Mouse (Mus musculus): Measurements from ENCODE around the gene Fgf22. TPM values are rescaled to one million over a fixed set of nuclear protein-coding genes. Genes with fewer than 3 reads are reported as not detected.

The Fgf22 gene
- polyA plus RNA-seq, 2 experiments from 2014 or later, result not detected

DNA sequence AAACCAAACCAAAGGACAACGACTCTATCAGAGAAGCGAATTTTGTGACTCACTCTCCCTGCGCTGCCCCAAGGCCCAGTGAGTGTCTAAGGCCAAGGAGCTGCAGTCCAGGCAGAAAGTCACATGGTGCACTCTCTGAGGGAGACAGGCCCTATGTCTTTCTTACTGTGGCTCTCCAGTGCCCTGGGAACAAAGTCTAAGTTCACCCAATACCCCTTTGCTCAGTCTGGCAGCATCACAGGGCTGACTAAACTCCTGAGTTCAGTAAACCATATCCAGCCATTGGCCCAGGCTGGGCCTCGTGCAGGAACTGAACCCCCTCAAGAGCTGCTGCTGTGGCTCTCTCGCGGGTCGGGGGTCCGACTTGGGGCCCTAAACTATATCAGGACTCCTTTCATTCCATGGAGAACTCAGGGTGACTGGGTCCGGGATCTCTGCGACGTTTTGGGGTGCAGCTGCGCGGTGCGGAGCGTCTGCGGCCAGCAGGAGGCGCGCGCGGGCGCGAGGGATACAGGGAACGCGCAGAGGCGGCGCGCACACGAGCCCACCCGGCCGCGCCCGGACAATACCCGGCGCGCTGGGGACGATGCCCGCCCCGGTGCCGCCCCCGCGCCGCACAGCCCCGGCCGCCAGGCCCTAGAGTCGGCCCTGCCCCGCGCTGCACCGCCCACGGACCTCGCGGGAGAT lies 38.3 kb downstream of the Fgf22 start, which contains the start of gene Palm:
Gene Palm, plus strand, starts transcription at position 522 of the 687 bp plus-strand sequence.
- ATAC-seq, result peak; percentile 46

DNA sequence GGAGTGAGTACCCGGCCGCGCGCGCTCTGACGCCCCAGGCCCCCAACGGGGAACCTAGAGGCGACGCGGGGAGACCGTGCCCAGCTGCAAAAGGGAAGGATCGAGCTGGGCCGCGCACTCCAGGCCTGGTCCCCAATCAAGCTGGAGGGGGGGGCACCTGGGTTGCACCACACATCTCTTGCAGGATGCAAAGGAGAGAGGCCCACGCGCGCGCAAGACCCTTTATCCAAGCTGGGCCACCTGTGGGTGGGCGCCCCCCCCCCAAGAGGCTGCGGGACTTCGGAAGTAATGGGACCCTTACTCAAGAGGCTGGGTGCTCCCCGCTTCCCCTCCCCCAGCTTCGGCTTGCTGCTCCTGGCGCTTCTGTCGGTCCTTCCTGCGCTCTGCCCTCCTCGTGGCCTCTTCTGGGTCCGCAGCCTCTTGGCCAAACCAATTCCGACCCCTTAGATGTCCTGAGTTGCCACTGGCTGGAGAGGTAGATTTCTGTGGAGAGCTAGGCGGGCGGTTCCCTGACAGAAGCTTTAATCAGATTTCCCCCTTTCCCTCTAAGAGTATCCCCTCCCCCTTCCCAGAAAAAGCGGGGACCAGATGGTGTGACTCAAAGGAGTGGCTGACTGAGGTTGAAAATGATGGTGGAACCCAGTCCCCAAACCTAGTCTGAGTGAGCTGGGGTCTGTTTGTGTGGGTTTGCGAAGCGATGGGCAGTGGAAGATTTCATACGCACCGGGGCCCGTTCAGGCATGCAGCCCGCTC lies 39.0 kb downstream of the Fgf22 start:
- peak; percentile 32 for ATAC-seq

DNA sequence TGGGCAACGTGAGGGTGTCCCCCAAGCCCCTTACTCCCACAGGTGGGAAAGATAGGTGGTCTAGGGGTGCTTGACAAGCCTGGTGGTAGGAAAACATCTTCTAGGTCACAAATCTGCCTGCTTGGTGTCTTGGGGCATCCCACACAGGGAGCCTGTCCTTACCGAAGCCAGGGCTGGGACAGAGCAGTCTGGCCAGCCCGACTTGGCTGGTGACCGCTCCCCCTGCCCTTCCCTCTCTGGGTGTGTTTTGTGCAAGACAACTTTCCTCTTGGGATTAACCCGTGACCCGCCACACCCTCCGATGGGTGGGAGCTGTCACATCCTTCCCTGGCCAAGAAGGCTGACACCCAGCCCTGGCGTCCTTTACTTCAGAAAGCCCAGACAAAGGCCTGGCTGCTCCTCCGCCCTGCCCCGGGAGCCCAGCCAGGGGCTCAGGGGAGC lies 39.6 kb downstream of the Fgf22 start:
- ATAC-seq, result no peak

DNA sequence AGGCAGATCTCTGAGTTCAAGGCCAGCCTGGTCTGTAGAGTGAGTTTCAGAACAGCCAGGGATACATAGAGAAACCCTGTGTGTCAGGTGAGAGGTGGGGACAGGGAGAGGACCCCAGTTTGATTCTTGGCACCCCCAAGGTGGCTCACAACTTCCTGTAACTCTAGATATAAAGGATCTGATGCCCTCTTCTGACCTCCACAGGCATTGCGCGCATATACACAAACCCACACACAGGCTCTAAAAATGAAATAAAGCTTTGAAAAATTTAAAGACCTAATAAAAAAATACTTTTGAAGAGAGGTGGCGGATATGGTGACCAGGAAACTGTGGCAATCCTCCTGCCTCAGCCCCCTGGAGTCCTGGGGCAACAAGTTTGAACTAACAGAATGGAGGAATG lies 41.0 kb downstream of the Fgf22 start:
- no peak for ATAC-seq

DNA sequence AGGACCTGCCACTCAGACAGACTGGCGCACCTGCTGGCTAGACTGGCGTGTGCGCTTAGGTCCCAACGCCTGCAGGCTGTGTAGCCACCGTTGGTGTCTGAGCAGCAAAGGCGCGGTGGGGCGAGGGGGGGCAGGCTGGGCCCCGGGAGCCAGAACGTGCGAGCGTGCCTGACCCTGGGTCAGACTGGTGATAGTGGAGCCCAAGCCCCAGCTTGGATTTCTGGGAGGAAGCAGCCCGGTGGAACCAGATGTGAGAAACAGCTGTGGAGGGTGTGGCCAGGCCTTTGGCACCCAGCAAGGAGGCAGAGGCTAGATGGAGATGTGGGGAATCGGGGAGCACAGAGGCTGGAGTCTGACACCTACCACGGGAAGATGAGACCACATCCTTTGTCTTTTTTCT lies 42.5 kb downstream of the Fgf22 start:
- ATAC-seq, result no peak

DNA sequence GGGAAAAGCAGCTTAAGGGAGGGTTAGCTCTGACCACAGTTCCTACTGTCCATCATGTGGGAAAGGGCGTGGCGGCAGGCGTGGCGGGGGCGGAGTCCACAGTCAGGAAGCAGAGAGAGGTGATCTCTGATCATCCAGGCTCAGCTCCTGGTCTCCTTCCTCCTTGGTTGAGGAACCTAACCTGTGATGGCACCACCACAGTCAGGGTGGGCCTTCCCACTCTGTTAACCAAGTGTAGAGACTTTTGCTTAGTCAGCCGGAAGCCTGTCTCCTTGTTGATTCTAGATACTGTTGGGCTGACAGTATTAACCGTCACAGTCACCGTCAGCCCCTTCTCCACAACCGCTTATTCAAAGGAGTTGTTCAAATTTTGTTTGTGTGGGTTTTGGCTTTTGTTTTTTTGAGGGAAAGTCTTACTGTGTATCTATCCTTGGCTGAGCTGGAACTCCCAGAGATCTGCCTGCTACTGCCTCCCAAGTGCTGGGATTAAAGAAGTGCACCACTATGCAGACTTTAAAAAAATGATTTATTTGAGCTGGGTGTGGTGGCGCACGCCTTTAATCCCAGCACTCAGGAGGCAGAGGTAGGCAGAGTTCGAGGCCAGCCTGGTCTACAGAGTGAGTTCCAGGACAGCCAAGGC lies 43.5 kb downstream of the Fgf22 start:
- no peak for ATAC-seq

DNA sequence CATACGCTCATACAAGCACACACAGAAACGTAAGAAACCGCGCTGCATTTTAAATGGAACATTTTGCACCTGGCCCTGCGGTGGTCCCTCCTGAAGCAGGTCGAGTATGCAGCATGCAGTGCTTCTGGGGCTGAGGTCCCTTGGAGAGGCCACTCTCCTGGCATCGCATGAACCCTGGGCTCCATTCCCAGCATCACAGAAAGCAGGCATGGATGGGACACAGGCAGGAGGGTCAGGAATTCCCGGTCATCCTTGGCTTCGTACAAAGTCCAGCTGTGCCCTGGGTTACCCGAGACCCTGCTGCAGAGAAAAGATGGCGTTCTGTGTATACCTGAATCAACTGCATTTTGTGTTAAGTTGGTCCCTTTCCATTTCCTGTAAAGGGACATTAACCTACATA lies 45.6 kb downstream of the Fgf22 start:
- ATAC-seq, result no peak

DNA sequence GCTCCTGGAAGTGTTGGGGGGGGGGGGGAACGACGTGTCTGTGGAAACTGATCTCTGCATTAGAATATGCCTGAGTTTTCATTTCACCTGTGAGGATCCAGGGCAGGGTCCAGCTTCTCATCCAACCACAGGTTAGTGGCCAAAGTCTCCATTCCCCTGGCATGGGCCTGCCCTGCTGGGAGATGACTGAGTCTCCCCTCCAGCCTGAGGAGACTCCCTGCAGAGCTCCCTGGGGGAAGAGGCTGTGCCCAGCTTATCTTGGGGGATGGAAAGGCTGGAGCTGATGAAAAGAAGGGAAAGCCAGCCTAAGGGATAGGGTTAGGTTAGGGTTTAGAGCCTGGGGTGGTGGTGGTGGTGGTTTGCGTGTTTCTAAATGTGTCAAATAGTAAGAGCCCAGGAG lies 47.0 kb downstream of the Fgf22 start:
- ATAC-seq, result no peak

DNA sequence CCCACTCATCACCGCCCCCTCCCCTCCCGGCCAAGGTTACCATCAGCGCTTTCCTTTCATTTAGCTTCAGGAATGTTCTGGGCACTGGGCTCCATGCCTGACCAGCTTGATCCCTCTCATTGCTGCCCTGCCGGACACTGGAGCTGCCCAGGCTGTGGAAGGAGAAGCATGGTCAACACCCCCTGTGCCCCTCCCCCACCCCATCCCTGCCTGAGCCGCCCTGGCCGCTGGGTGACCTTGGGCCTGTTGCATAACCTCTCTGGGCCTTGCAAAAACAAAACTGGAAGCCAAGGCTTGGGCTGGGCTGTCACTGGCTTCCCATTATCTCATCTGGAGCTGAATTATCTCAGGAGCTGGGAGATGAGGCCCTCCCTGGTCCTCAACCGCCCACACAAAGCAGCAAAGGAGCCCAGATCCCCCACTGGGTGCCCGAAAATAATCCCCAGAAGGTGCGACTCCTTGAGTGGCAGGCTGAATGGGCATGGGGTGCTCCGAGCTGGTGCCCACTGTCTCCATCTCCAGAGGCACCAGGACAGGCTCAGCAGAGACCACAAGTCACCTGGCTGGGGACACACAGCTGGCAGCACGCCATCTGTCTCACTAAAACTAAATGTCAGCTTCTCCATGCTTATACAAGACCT lies 47.6 kb downstream of the Fgf22 start:
- no peak for ATAC-seq

DNA sequence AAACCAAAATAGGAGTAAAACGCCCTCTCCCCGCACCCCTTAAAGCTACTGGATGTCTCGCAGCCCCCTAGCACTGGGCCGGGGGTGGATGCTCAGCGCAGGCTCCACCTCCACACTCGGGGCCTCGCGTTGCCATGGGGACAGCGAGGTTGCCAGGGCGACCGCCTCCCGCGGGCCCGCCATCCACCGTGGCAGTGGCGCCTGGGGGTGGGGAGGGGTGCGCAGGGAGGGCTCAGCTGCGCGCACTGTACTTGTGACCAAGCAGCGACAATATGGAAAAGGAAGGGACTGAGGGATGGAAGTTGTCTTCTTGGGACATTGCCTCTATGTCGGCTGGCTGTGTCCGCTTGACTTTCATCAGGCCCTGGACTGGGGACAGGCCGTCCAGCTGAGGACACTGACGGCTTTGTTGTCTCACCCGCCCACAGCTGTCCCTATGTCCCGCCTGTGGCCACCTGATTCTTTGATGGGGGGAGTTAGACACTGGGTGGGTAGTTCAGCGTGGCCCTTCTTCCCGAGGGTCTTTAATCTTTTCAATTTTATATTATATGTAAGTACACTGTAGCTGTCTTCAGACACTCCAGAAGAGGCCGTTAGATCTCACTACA lies 48.9 kb downstream of the Fgf22 start:
- no peak for ATAC-seq

DNA sequence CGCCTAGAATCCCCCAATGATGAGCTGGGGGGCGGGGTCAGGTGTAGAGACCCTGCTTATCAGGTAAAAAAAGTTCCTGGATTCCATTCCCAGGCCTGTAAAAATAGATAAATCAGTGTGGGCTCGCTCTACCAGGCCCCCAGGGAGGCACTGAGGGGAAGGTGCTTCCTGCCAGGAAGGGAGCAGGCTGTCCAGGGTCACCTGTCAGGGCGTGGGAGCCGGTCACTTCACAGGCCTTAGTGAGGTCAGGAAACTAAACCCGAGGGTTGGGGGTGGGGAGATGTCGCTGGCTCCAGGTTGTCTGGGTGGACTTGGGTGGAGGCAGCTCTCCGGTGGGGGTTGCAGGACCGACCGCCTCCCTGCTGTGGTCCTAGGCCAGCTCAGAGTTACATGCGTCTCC lies 50.8 kb downstream of the Fgf22 start:
- no peak for ATAC-seq

DNA sequence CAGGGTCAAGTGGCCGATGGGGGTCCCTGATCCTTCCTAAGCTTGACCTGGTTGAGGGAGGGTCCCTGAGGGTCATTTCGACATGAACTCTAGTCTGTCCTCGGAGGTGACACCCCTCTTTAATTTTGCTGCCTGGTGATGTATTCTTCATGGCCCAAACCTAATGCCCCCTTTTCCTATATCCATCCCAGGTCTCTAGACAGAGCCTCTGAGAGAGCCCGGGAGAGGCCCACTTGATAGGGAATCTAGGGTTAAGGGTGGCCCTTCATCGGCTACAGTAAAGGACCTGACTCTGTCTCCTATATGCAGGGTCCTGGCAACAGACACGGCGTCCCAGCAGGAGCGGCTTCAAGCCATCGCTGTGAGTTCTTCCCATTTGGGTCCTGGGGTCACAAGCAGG lies 51.5 kb downstream of the Fgf22 start:
- ATAC-seq, result no peak

DNA sequence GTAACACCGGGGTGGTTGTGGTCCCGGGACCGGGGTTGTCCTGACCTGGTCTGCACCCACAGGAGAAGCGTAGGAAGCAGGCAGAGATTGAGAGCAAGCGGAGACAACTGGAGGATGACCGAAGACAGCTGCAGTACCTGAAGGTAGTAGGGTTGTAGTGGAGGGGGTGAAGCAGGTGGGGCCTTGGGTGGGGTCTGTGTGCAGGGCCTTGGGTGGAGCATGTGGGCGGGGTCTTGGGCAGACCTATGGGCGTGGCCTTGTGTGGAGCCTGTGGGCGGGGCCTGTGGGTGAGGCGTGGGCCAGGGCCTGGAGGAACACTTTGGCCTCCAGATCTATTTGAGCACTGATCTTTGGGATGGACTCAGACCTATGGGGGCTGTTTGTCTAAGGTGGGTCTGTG lies 52.1 kb downstream of the Fgf22 start:
- no peak for ATAC-seq

DNA sequence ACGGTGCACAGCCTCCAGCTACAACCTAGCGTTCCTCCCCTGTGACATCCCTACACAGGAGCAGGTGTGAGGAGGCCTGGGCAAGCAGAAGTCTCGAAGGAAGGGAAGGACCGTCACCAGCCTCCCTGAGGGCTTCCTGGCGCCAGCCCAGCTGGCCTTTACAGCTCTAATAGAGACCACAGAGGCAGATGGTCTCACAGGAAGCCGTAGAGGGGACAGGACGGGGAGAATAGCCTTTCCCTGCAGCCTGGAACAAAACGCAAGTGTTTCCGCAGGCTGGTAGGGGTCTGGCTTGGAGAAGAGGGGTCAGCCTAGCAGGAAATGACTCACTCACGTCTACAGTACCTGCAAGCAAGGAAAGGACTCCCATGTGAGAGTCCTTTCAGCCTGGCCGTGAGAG lies 53.0 kb downstream of the Fgf22 start:
- ATAC-seq, result no peak

Other genes with a start within 250 kb of the Fgf22 start
- 1 to 10 TPM; 2.7 to 4.7 TPM for gene Plpp2, start 221.3 kb upstream of the Fgf22 start, polyA plus RNA-seq (2017; shearing (Covaris generic))
- 10 to 100 TPM; 12.0 to 15.0 TPM for gene Mier2, start 199.9 kb upstream of the Fgf22 start, polyA plus RNA-seq (2017; shearing (Covaris generic))
- not detected for gene Theg, start 167.7 kb upstream of the Fgf22 start, polyA plus RNA-seq (2017; shearing (Covaris generic))
- not detected for gene C2cd4c, start 141.1 kb upstream of the Fgf22 start, polyA plus RNA-seq (2017; shearing (Covaris generic))
- gene Shc2, start 117.2 kb upstream of the Fgf22 start, polyA plus RNA-seq (2017; shearing (Covaris generic)), result not detected
- not detected for gene Odf3l2, start 109.3 kb upstream of the Fgf22 start, polyA plus RNA-seq (2017; shearing (Covaris generic))
- gene Madcam1, start 90.5 kb upstream of the Fgf22 start, polyA plus RNA-seq (2017; shearing (Covaris generic)), result under 1 TPM in 1 of 2 experiments, not detected in 1; 0.60 TPM
- gene Tpgs1, start 85.7 kb upstream of the Fgf22 start, polyA plus RNA-seq (2017; shearing (Covaris generic)), result 10 to 100 TPM; 22.5 to 32.9 TPM
- 10 to 100 TPM; 17.4 to 27.5 TPM for gene Cdc34, start 72.9 kb upstream of the Fgf22 start, polyA plus RNA-seq (2017; shearing (Covaris generic))
- under 1 TPM; 0.52 to 0.62 TPM for gene Gzmm, start 66.1 kb upstream of the Fgf22 start, polyA plus RNA-seq (2017; shearing (Covaris generic))
- gene Bsg, start 50.6 kb upstream of the Fgf22 start, polyA plus RNA-seq (2017; shearing (Covaris generic)), result 100 to 1,000 TPM; 135 to 157 TPM
- not detected for gene Hcn2, start 38.4 kb upstream of the Fgf22 start, polyA plus RNA-seq (2017; shearing (Covaris generic))
- gene Polrmt, start 8.5 kb upstream of the Fgf22 start, polyA plus RNA-seq (2017; shearing (Covaris generic)), result 10 to 100 TPM; 13.6 to 21.4 TPM
- gene Rnf126, start 11.9 kb downstream of the Fgf22 start, polyA plus RNA-seq (2017; shearing (Covaris generic)), result 1 to 10 TPM; 3.9 to 4.4 TPM
- under 1 TPM in 1 of 2 experiments, not detected in 1; 0.86 TPM for gene Fstl3, start 22.2 kb downstream of the Fgf22 start, polyA plus RNA-seq (2017; shearing (Covaris generic))
- 1 to 10 TPM in 1 of 2 experiments, under 1 TPM in 1; 0.76 to 1.1 TPM for gene Prss57, start 35.9 kb downstream of the Fgf22 start, polyA plus RNA-seq (2017; shearing (Covaris generic))
- under 1 TPM; 0.55 to 0.95 TPM for gene Palm, start 38.5 kb downstream of the Fgf22 start, polyA plus RNA-seq (2017; shearing (Covaris generic))
- not detected for gene Misp, start 65.9 kb downstream of the Fgf22 start, polyA plus RNA-seq (2017; shearing (Covaris generic))
- gene Ptbp1, start 99.4 kb downstream of the Fgf22 start, polyA plus RNA-seq (2017; shearing (Covaris generic)), result 100 to 1,000 TPM in 1 of 2 experiments, 10 to 100 TPM in 1; 94.0 to 159 TPM
- not detected for gene Prtn3, start 119.4 kb downstream of the Fgf22 start, polyA plus RNA-seq (2017; shearing (Covaris generic))
- 1 to 10 TPM; 1.6 to 2.1 TPM for gene Plppr3, start 119.6 kb downstream of the Fgf22 start, polyA plus RNA-seq (2017; shearing (Covaris generic))
- gene Elane, start 131.2 kb downstream of the Fgf22 start, polyA plus RNA-seq (2017; shearing (Covaris generic)), result not detected
- not detected for gene Cfd, start 135.8 kb downstream of the Fgf22 start, polyA plus RNA-seq (2017; shearing (Covaris generic))
- gene Med16, start 153.8 kb downstream of the Fgf22 start, polyA plus RNA-seq (2017; shearing (Covaris generic)), result 10 to 100 TPM in 1 of 2 experiments, 1 to 10 TPM in 1; 6.7 to 10.5 TPM
- gene Gm26602, start 155.8 kb downstream of the Fgf22 start, polyA plus RNA-seq (2017; shearing (Covaris generic)), result not detected
- under 1 TPM in 1 of 2 experiments, not detected in 1; 0.22 TPM for gene Kiss1r, start 161.9 kb downstream of the Fgf22 start, polyA plus RNA-seq (2017; shearing (Covaris generic))
- gene R3hdm4, start 166.1 kb downstream of the Fgf22 start, polyA plus RNA-seq (2017; shearing (Covaris generic)), result 100 to 1,000 TPM in 1 of 2 experiments, 10 to 100 TPM in 1; 92.3 to 122 TPM
- gene Arid3a, start 172.0 kb downstream of the Fgf22 start, polyA plus RNA-seq (2017; shearing (Covaris generic)), result 1 to 10 TPM; 2.1 to 2.5 TPM
- gene Wdr18, start 205.1 kb downstream of the Fgf22 start, polyA plus RNA-seq (2017; shearing (Covaris generic)), result 10 to 100 TPM; 63.9 to 70.0 TPM
- gene Grin3b, start 215.6 kb downstream of the Fgf22 start, polyA plus RNA-seq (2017; shearing (Covaris generic)), result not detected
- 1 to 10 TPM; 1.9 to 3.8 TPM for gene Tmem259, start 229.3 kb downstream of the Fgf22 start, polyA plus RNA-seq (2017; shearing (Covaris generic))
- gene Cnn2, start 233.5 kb downstream of the Fgf22 start, polyA plus RNA-seq (2017; shearing (Covaris generic)), result 100 to 1,000 TPM; 828 to 877 TPM
- gene Abca7, start 241.4 kb downstream of the Fgf22 start, polyA plus RNA-seq (2017; shearing (Covaris generic)), result 10 to 100 TPM; 13.2 to 17.0 TPM